ENCODE assay signal across 20 mouse cellular contexts in genomic region chr7:135939341-135939740, GRCm38 (mm10).
DNase-seq lines count a peak whose midpoint lies in the region; ATAC-seq and TF ChIP-seq lines count a peak whose summit lies in the region.
"Had no signal": no experiment of that assay in that cellular context is flagged by ENCODE, and none has a peak within 500 bp of the region (broad histone marks: within the 10 kb centered on the region; RNA-seq: fewer than 3 reads in every experiment).

No protein-coding gene starts in this region.

- no peak overlapping the region for H3K27ac ChIP-seq in forebrain, embryonic 14.5 days (ENCODE audit: low read depth, low read length)
- H3K27ac ChIP-seq in forebrain, embryonic 10.5 days, result no peak overlapping the region
- H3K27ac ChIP-seq in gastrocnemius, adult 2 months, result peak overlapping the region; percentile 40
- H3K27ac ChIP-seq: embryonic facial prominence, embryonic 15.5 days; forebrain, embryonic 12.5 days; heart, adult 2 months; hindbrain, embryonic 10.5 days; hindbrain, embryonic 14.5 days; intestine, embryonic 15.5 days had no signal

- no peak overlapping the region for H3K4me3 ChIP-seq in forebrain, embryonic 14.5 days (ENCODE audit: low read depth, low read length)
- H3K4me3 ChIP-seq in forebrain, embryonic 10.5 days, result no peak overlapping the region
- H3K4me3 ChIP-seq in gastrocnemius, adult 2 months, result peak overlapping the region; percentile 51
- H3K4me3 ChIP-seq: embryonic facial prominence, embryonic 15.5 days; erythroblast, embryonic 14.5 days; forebrain, embryonic 12.5 days; heart, adult 2 months; heart, embryonic 12.5 days; hindbrain, embryonic 10.5 days; intestine, embryonic 15.5 days had no signal

- 47% methylated on average over 5 of the region's 5 CpGs for WGBS in forebrain, embryonic 14.5 days
- 90% methylated on average over 5 of the region's 5 CpGs for WGBS in forebrain, embryonic 10.5 days

- ATAC-seq in forebrain, embryonic 14.5 days, result peak; percentile 34; the same call in 1 of the 2 replicates
- ATAC-seq: intestine, embryonic 15.5 days had no signal

- no peaks in the 10 kb centered on the region for H3K36me3 ChIP-seq in forebrain, embryonic 14.5 days (ENCODE audit: control insufficient read depth, insufficient read depth, low read length)
- no peaks in the 10 kb centered on the region for H3K36me3 ChIP-seq in forebrain, embryonic 10.5 days (replicated peaks)
- H3K36me3 ChIP-seq: embryonic facial prominence, embryonic 15.5 days; forebrain, embryonic 12.5 days; heart, embryonic 12.5 days; hindbrain, embryonic 10.5 days; intestine, embryonic 15.5 days had no signal

- peak; percentile 71 for DNase-seq in forebrain, embryonic 14.5 days (ENCODE audit: low spot score)
- no peak for DNase-seq in forebrain, embryonic 10.5 days (ENCODE audit: extremely low spot score, low spot score)
- no peak for DNase-seq in gastrocnemius, adult 2 months
- no peak for DNase-seq in gastrocnemius, adult 8-10 months (ENCODE audit: low spot score in 2 of 2)
- DNase-seq in brain, adult 2 months (ENCODE audit: low read depth, low spot score), result peak; percentile 25
- DNase-seq in left cerebral cortex, postnatal 4 days, result no peak
- DNase-seq: adrenal gland, adult 2 months; adrenal gland, postnatal 25 days; cerebellum, adult 11 months; cerebellum, adult 9-10 months; cerebellum, postnatal 36 days; heart, adult 2 months; kidney, adult 18-20 months had no signal

- no peaks in the 10 kb centered on the region for H3K27me3 ChIP-seq in forebrain, embryonic 14.5 days (replicated peaks; ENCODE audit: control insufficient read depth, insufficient read depth, low read length)
- no peaks in the 10 kb centered on the region for H3K27me3 ChIP-seq in forebrain, embryonic 10.5 days (ENCODE audit: poor library complexity, severe bottlenecking)
- H3K27me3 ChIP-seq: embryonic facial prominence, embryonic 15.5 days; forebrain, embryonic 12.5 days; intestine, embryonic 15.5 days had no signal

- no peaks in the 10 kb centered on the region for H3K4me1 ChIP-seq in forebrain, embryonic 14.5 days (ENCODE audit: control insufficient read depth, insufficient read depth, low read length)
- no peaks in the 10 kb centered on the region for H3K4me1 ChIP-seq in forebrain, embryonic 10.5 days
- H3K4me1 ChIP-seq: embryonic facial prominence, embryonic 15.5 days; forebrain, embryonic 12.5 days; heart, embryonic 12.5 days; hindbrain, embryonic 10.5 days; intestine, embryonic 15.5 days had no signal

- no peaks in the 10 kb centered on the region for H3K9me3 ChIP-seq in forebrain, embryonic 14.5 days (replicated peaks; ENCODE audit: control insufficient read depth, low read length)
- no peaks in the 10 kb centered on the region for H3K9me3 ChIP-seq in forebrain, embryonic 10.5 days
- H3K9me3 ChIP-seq: embryonic facial prominence, embryonic 15.5 days; forebrain, embryonic 12.5 days; heart, embryonic 12.5 days; hindbrain, embryonic 10.5 days; intestine, embryonic 15.5 days had no signal

- no peak overlapping the region for H3K9ac ChIP-seq in forebrain, embryonic 14.5 days (ENCODE audit: low read length)
- H3K9ac ChIP-seq: embryonic facial prominence, embryonic 15.5 days; forebrain, embryonic 12.5 days; heart, embryonic 12.5 days; hindbrain, embryonic 14.5 days; intestine, embryonic 15.5 days had no signal

- no peak overlapping the region for H3K4me2 ChIP-seq in forebrain, embryonic 14.5 days (ENCODE audit: low read length)
- H3K4me2 ChIP-seq: embryonic facial prominence, embryonic 15.5 days; forebrain, embryonic 12.5 days; heart, embryonic 12.5 days; hindbrain, embryonic 14.5 days; intestine, embryonic 15.5 days had no signal

- TF ChIP-seq CTCF in gastrocnemius, adult 2 months (IDR thresholded peaks at IDR 0.05), result no peak

- intact Hi-C loops in gastrocnemius, adult 2 months (cut with DNase I), result no loop called here
- intact Hi-C loops in left cerebral cortex, postnatal 4 days (cut with DNase I), result no loop called here

Comparison
In these comparisons a context has a peak if more than half of its experiments do, and no peak if none do; other contexts are left out.
1. DNase-seq: peak in forebrain, embryonic 14.5 days (single experiment) and brain, adult 2 months (single experiment); none in forebrain, embryonic 10.5 days (single experiment), gastrocnemius, adult 2 months (single experiment), gastrocnemius, adult 8-10 months (0 of 2) and left cerebral cortex, postnatal 4 days (single experiment).